Mouse (Mus musculus) heart, adult 9 months (tissue): Measurements from ENCODE around the gene Mageb16.
A peak's percentile ranks its signal among the peaks of the same experiment; 100 is the strongest.

Source experiments
- DNase-seq, 2 experiments: peaks; one replicate each; pipeline ENCODE4 v3.0.0; 2022; ENCODE audit warnings: low spot score in 2 of 2

Gene Mageb16

GRCm38 (mm10) chrX:79671411-79671810, at the start of gene Mageb16:
TSS of gene Mageb16 (minus strand) at chrX:79671435.
- no peak for DNase-seq

DNA sequence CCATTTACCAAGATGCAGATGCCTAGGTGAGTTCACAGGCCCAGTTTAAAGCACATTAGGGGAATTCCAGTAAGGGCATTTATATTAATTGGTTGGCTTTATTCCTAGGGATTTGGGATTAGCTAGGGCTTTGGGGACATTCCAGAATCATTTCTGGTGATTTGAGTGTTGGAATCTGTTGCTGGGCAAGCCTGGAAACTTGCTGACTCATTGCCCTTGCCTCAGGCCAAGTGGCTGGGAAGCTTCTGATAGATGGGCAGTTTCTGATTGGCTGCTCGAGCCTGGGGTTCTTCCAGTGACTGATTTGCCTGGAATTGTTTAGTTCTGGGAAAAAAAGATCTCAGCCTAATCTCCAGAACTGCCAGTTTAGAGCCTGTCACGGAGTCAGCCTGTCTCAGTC, 20.1 kb downstream of the Mageb16 start:
- DNase-seq = peak; percentile 31 to 32

GRCm38 (mm10) chrX:79635396-79635795, 35.8 kb downstream of the Mageb16 start:
- DNase-seq = no peak

DNA sequence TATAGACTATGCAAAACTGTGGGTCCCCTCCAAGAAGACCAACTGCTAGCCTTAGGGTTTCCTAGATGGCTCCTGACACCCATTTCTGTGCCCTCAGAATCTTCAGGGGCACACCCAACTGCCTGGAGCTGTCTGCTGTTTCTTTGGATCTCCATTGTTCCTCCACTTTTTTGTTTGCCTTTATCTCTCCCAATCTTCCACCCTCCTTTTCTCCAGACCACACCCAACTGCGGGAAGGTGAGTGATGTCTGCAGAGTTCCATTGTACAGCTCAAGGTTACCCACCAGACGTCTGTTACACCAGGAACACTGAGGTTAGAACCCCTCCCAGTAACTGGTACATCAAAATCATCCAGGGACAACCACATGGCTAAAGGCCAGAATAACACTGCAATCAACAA, 64.8 kb downstream of the Mageb16 start:
- no peak for DNase-seq
